Mouse (Mus musculus): ENCODE measurements at regions not wholly inside any gene's neighbourhood (a gene's known extent, or its start where the extent isn't known, plus 50 kb on each side); places are given as distances from the start of the nearest gene placed in this dataset.

GRCm38 (mm10) chr3:143014421-143014820, 132.6 kb upstream of the Pkn2 start:
- no peak for DNase-seq (ENCODE audit: low read depth, low spot score)
- in situ Hi-C loops (cut with MboI; ENCODE audit: low sequenced_read_pairs in 2 of 2, unreplicated experiment in 2 of 2), result no loop called here
- no peaks in the 10 kb centered on the region for H3K4me1 ChIP-seq (ENCODE audit: control insufficient read depth in 2 of 2, insufficient read depth in 2 of 2, low read length in 2 of 2, poor library complexity in 1 of 2)
- no peak overlapping the region for H3K9ac ChIP-seq (ENCODE audit: insufficient read depth, low read depth, low read length, poor library complexity, severe bottlenecking)
- TF ChIP-seq ZNF384 (IDR thresholded peaks at IDR 0.05; ENCODE audit: low read depth, low read length) (no peak), ZC3H11A (IDR thresholded peaks at IDR 0.05; ENCODE audit: borderline replicate concordance, low read depth, low read length) (no peak), HCFC1 (IDR thresholded peaks at IDR 0.05; ENCODE audit: borderline replicate concordance, insufficient read depth, low read length) (no peak), CHD2 (IDR thresholded peaks at IDR 0.05; ENCODE audit: low read depth, low read length) (no peak), MAFK (IDR thresholded peaks at IDR 0.05; ENCODE audit: insufficient read depth, low read depth, low read length) (no peak)
- no peak overlapping the region for H3K27ac ChIP-seq (ENCODE audit: insufficient read depth, low read depth, low read length, poor library complexity, severe bottlenecking)
- H3K4me3 ChIP-seq (ENCODE audit: insufficient read depth in 1 of 2, low read depth in 1 of 2, low read length in 2 of 2, poor library complexity in 1 of 2, severe bottlenecking in 1 of 2), result no peak overlapping the region
- no peaks in the 10 kb centered on the region for H3K36me3 ChIP-seq (ENCODE audit: control insufficient read depth, insufficient read depth, low read length, poor library complexity, severe bottlenecking)
- H3K9me3 ChIP-seq (ENCODE audit: control insufficient read depth, insufficient read depth, low read depth, low read length), result no peaks in the 10 kb centered on the region

GRCm38 (mm10) chr3:143007047-143007446, 125.2 kb upstream of the Pkn2 start:
- Histone ChIP-seq H3K36me3 (ENCODE audit: control insufficient read depth, insufficient read depth, low read length, poor library complexity, severe bottlenecking) (no peaks in the 10 kb centered on the region), H3K27ac (ENCODE audit: insufficient read depth, low read depth, low read length, poor library complexity, severe bottlenecking) (no peak overlapping the region), H3K9me3 (ENCODE audit: control insufficient read depth, insufficient read depth, low read depth, low read length) (no peaks in the 10 kb centered on the region), H3K9ac (ENCODE audit: insufficient read depth, low read depth, low read length, poor library complexity, severe bottlenecking) (no peak overlapping the region), H3K4me3 (ENCODE audit: insufficient read depth in 1 of 2, low read depth in 1 of 2, low read length in 2 of 2, poor library complexity in 1 of 2, severe bottlenecking in 1 of 2) (no peak overlapping the region), H3K4me1 (ENCODE audit: control insufficient read depth in 2 of 2, insufficient read depth in 2 of 2, low read length in 2 of 2, poor library complexity in 1 of 2) (no peaks in the 10 kb centered on the region)
- in situ Hi-C loops (cut with MboI; ENCODE audit: low sequenced_read_pairs in 2 of 2, unreplicated experiment in 2 of 2), result no loop called here
- DNase-seq (ENCODE audit: low read depth, low spot score), result no peak
- TF ChIP-seq ZNF384 (IDR thresholded peaks at IDR 0.05; ENCODE audit: low read depth, low read length) (no peak), MAFK (IDR thresholded peaks at IDR 0.05; ENCODE audit: insufficient read depth, low read depth, low read length) (no peak), CHD2 (IDR thresholded peaks at IDR 0.05; ENCODE audit: low read depth, low read length) (no peak)

DNA sequence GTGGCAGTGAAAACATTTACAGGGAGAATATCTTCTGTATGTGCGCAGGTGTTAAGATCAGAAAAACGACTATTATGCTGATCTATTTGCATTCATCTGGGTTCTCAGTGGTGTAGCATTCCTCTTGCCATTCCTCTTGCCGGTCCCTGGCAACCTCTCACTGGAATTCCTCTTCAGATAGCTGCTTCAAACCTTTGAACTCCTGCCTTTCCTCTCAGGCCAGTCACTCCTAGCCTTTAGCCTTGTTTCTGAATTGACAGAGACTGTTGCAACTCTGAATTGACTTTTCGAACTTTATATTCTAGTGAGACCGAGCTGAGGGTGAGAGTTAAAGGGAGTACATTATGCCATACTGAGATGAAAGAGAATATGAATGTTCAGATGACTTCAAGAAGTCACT, 120.1 kb upstream of the Pkn2 start:
- in situ Hi-C loops (cut with MboI; ENCODE audit: low sequenced_read_pairs in 2 of 2, unreplicated experiment in 2 of 2), result no loop called here
- Histone ChIP-seq H3K4me3 (ENCODE audit: insufficient read depth in 1 of 2, low read depth in 1 of 2, low read length in 2 of 2, poor library complexity in 1 of 2, severe bottlenecking in 1 of 2) (no peak overlapping the region), H3K9me3 (ENCODE audit: control insufficient read depth, insufficient read depth, low read depth, low read length) (no peaks in the 10 kb centered on the region), H3K27ac (ENCODE audit: insufficient read depth, low read depth, low read length, poor library complexity, severe bottlenecking) (no peak overlapping the region), H3K9ac (ENCODE audit: insufficient read depth, low read depth, low read length, poor library complexity, severe bottlenecking) (no peak overlapping the region), H3K36me3 (ENCODE audit: control insufficient read depth, insufficient read depth, low read length, poor library complexity, severe bottlenecking) (no peaks in the 10 kb centered on the region), H3K4me1 (ENCODE audit: control insufficient read depth in 2 of 2, insufficient read depth in 2 of 2, low read length in 2 of 2, poor library complexity in 1 of 2) (no peaks in the 10 kb centered on the region)
- TF ChIP-seq MAFK (IDR thresholded peaks at IDR 0.05; ENCODE audit: insufficient read depth, low read depth, low read length) (no peak), HCFC1 (IDR thresholded peaks at IDR 0.05; ENCODE audit: borderline replicate concordance, insufficient read depth, low read length) (no peak), ZNF384 (IDR thresholded peaks at IDR 0.05; ENCODE audit: low read depth, low read length) (no peak), ZC3H11A (IDR thresholded peaks at IDR 0.05; ENCODE audit: borderline replicate concordance, low read depth, low read length) (no peak), CHD2 (IDR thresholded peaks at IDR 0.05; ENCODE audit: low read depth, low read length) (no peak)
- no peak for DNase-seq (ENCODE audit: low read depth, low spot score)

- in situ Hi-C loops (cut with MboI; ENCODE audit: low sequenced_read_pairs in 2 of 2, unreplicated experiment in 2 of 2), result no loop called here
- Histone ChIP-seq H3K9me3 (ENCODE audit: control insufficient read depth, insufficient read depth, low read depth, low read length) (no peaks in the 10 kb centered on the region), H3K4me1 (ENCODE audit: control insufficient read depth in 2 of 2, insufficient read depth in 2 of 2, low read length in 2 of 2, poor library complexity in 1 of 2) (no peaks in the 10 kb centered on the region), H3K27ac (ENCODE audit: insufficient read depth, low read depth, low read length, poor library complexity, severe bottlenecking) (no peak overlapping the region), H3K4me3 (ENCODE audit: insufficient read depth in 1 of 2, low read depth in 1 of 2, low read length in 2 of 2, poor library complexity in 1 of 2, severe bottlenecking in 1 of 2) (no peak overlapping the region), H3K9ac (ENCODE audit: insufficient read depth, low read depth, low read length, poor library complexity, severe bottlenecking) (no peak overlapping the region), H3K36me3 (ENCODE audit: control insufficient read depth, insufficient read depth, low read length, poor library complexity, severe bottlenecking) (no peaks in the 10 kb centered on the region)
- no peak for DNase-seq (ENCODE audit: low read depth, low spot score)
- TF ChIP-seq MAFK (IDR thresholded peaks at IDR 0.05; ENCODE audit: insufficient read depth, low read depth, low read length) (no peak), ZNF384 (IDR thresholded peaks at IDR 0.05; ENCODE audit: low read depth, low read length) (no peak), CHD2 (IDR thresholded peaks at IDR 0.05; ENCODE audit: low read depth, low read length) (no peak), HCFC1 (IDR thresholded peaks at IDR 0.05; ENCODE audit: borderline replicate concordance, insufficient read depth, low read length) (no peak), ZC3H11A (IDR thresholded peaks at IDR 0.05; ENCODE audit: borderline replicate concordance, low read depth, low read length) (no peak)
Measured at GRCm38 (mm10) chr3:142995981-142996743, 114.4 kb upstream of the Pkn2 start.
